Mouse (Mus musculus) neural tube, embryonic 14.5 days (tissue): ENCODE results near the gene Fut7. TPM values are rescaled to one million over a fixed set of nuclear protein-coding genes. Genes with fewer than 3 reads are reported as not detected.

Experiments used
- ATAC-seq: fragments of 200-750 bp; cut with Nextera tagmentation; 2 replicates; pipeline ENCODE4 v1.8.0; 2017; ENCODE audit warnings: low read depth, mild to moderate bottlenecking, moderate TSS enrichment, moderate library complexity
- H3K27ac ChIP-seq: fragments of 300-500 bp; sonication (generic); 2 replicates; pipeline ENCODE4 v1.5.1; 2014; ENCODE audit warnings: low read depth, mild to moderate bottlenecking, control low read depth, low read length, moderate library complexity, mixed read lengths
- H3K27me3 ChIP-seq: fragments of 300-500 bp; sonication (generic); 2 replicates; pipeline ENCODE4 v1.6.1; 2014; ENCODE audit warnings: low read length; ENCODE audit not compliant: control insufficient read depth, insufficient read depth
- H3K36me3 ChIP-seq: fragments of 300-500 bp; sonication (generic); 2 replicates; pipeline ENCODE4 v1.6.1; 2014; ENCODE audit warnings: low read length, mixed read lengths; ENCODE audit not compliant: control insufficient read depth, insufficient read depth
- H3K4me1 ChIP-seq: fragments of 300-500 bp; sonication (generic); 2 replicates; pipeline ENCODE4 v1.6.1; 2014; ENCODE audit warnings: low read length; ENCODE audit not compliant: control insufficient read depth, insufficient read depth
- H3K4me2 ChIP-seq: fragments of 300-500 bp; sonication (generic); 2 replicates; pipeline ENCODE4 v1.6.1; 2014; ENCODE audit warnings: mild to moderate bottlenecking, low read depth, low read length, control low read depth
- H3K4me3 ChIP-seq: fragments of 300-500 bp; sonication (generic); 2 replicates; pipeline ENCODE4 v1.5.1; 2014; ENCODE audit warnings: low read depth, low read length, control low read depth, mixed read lengths
- H3K9ac ChIP-seq: fragments of 300-500 bp; sonication (generic); replicated peaks from 2 replicates; pipeline ENCODE4 v1.6.1; 2014; ENCODE audit warnings: low read depth, mild to moderate bottlenecking, control low read depth, low read length, mixed read lengths
- H3K9me3 ChIP-seq: fragments of 300-500 bp; sonication (generic); 2 replicates; pipeline ENCODE4 v1.6.1; 2016; ENCODE audit warnings: low read length; ENCODE audit not compliant: control insufficient read depth
- WGBS: fragments of 180-500 bp; shearing (Covaris S2); extraction: QIAGEN DNeasy Blood & Tissue Kit; methylation state at CpG from one replicate; pipeline ENCODE4 v1.1.7; 2014; 5-methylcytosine and 5-hydroxymethylcytosine counted together
- polyA plus RNA-seq: library from polyadenylated mRNA; unstranded; fragments of >200 nt; fragmentation: Nextera tagmentation; extraction: Ambion mirVana; gene quantifications from 2 replicates; pipeline ENCODE4 v1.2.1, GENCODE M21; 2014

The Fut7 gene
- polyA plus RNA-seq, 1 experiment from 2014 or later, result 0.23 TPM

- no peaks in the 10 kb centered on the region for H3K27me3 ChIP-seq
- H3K9me3 ChIP-seq, result no peaks in the 10 kb centered on the region
- no peak overlapping the region for H3K4me2 ChIP-seq
- no peak for ATAC-seq
- H3K9ac ChIP-seq, result no peak overlapping the region
- no peak overlapping the region for H3K4me3 ChIP-seq
- H3K36me3 ChIP-seq, result peaks cover 17% of the 10 kb centered on the region; the same call in 1 of the 2 replicates
- H3K4me1 ChIP-seq, result no peaks in the 10 kb centered on the region
- no peak overlapping the region for H3K27ac ChIP-seq
- 88% methylated on average over 8 of the region's 8 CpGs for WGBS
Measured at GRCm38 (mm10) chr2:25450853-25451647, 28.0 kb downstream of the Fut7 start.

GRCm38 (mm10) chr2:25452951-25453350 lies 29.9 kb downstream of the Fut7 start:
- 38% methylated on average over 1 of the region's 1 CpGs for WGBS
- no peak overlapping the region for H3K9ac ChIP-seq

GRCm38 (mm10) chr2:25456205-25456953 lies 33.3 kb downstream of the Fut7 start, which contains the start of gene Clic3:
TSS of gene Clic3 (plus strand) at chr2:25456838.
- Histone ChIP-seq H3K4me2 (no peak within 1 kb of the TSS), H3K36me3 (0 out of 2 replicates have a peak, but pooled peaks cover 5% of the 10 kb centered on the region), H3K9me3 (no peaks in the 10 kb centered on the region), H3K27me3 (no peaks in the 10 kb centered on the region), H3K9ac (no peak within 1 kb of the TSS), H3K4me3 (no peak within 1 kb of the TSS), H3K27ac (no peak within 1 kb of the TSS), H3K4me1 (peaks cover 16% of the 10 kb centered on the region)
- 62% methylated on average over 14 of the region's 14 CpGs for WGBS
- no peak for ATAC-seq

More at GRCm38 (mm10) chr2:25452951-25453350, 29.9 kb downstream of the Fut7 start:
- Histone ChIP-seq H3K4me3 (no peak overlapping the region), H3K4me1 (no peaks in the 10 kb centered on the region), H3K27me3 (no peaks in the 10 kb centered on the region), H3K4me2 (no peak overlapping the region), H3K27ac (no peak overlapping the region), H3K9me3 (no peaks in the 10 kb centered on the region), H3K36me3 (0 out of 2 replicates have a peak, but pooled peaks cover 4% of the 10 kb centered on the region)
- no peak for ATAC-seq

GRCm38 (mm10) chr2:25457022-25457896 lies 34.2 kb downstream of the Fut7 start:
- Histone ChIP-seq H3K36me3 (0 out of 2 replicates have a peak, but pooled peaks cover 5% of the 10 kb centered on the region), H3K4me2 (no peak overlapping the region), H3K4me3 (no peak overlapping the region), H3K9me3 (no peaks in the 10 kb centered on the region), H3K27me3 (no peaks in the 10 kb centered on the region), H3K4me1 (peaks cover 17% of the 10 kb centered on the region), H3K27ac (no peak overlapping the region), H3K9ac (no peak overlapping the region)
- no peak for ATAC-seq
- 92% methylated on average over 9 of the region's 9 CpGs for WGBS

- H3K9ac ChIP-seq, result no peak overlapping the region
- peaks cover 17% of the 10 kb centered on the region for H3K4me1 ChIP-seq
- 76% methylated on average over 5 of the region's 5 CpGs for WGBS
- no peak overlapping the region for H3K27ac ChIP-seq
- no peak overlapping the region for H3K4me2 ChIP-seq
- no peaks in the 10 kb centered on the region for H3K27me3 ChIP-seq
- H3K36me3 ChIP-seq, result 0 out of 2 replicates have a peak, but pooled peaks cover 5% of the 10 kb centered on the region
- no peak for ATAC-seq
- no peaks in the 10 kb centered on the region for H3K9me3 ChIP-seq
- no peak overlapping the region for H3K4me3 ChIP-seq
Measured at GRCm38 (mm10) chr2:25458911-25459310, 35.8 kb downstream of the Fut7 start.

GRCm38 (mm10) chr2:25460135-25460534 lies 37.1 kb downstream of the Fut7 start:
- Histone ChIP-seq H3K4me2 (peak overlapping the region; percentile 64), H3K4me3 (peak overlapping the region; percentile 74), H3K27me3 (no peaks in the 10 kb centered on the region), H3K9ac (peak overlapping the region; percentile 87), H3K4me1 (peaks cover 17% of the 10 kb centered on the region), H3K36me3 (0 out of 2 replicates have a peak, but pooled peaks cover 5% of the 10 kb centered on the region), H3K9me3 (no peaks in the 10 kb centered on the region), H3K27ac (peak overlapping the region; percentile 94)
- 37% methylated on average over 5 of the region's 5 CpGs for WGBS
- ATAC-seq, result peak; percentile 29

- Histone ChIP-seq H3K36me3 (0 out of 2 replicates have a peak, but pooled peaks cover 5% of the 10 kb centered on the region), H3K27ac (peak within 1 kb of the TSS; percentile 94), H3K9ac (peak within 1 kb of the TSS; percentile 87), H3K9me3 (no peaks in the 10 kb centered on the region), H3K4me2 (peak within 1 kb of the TSS; percentile 64), H3K27me3 (no peaks in the 10 kb centered on the region), H3K4me1 (peaks cover 17% of the 10 kb centered on the region), H3K4me3 (peak within 1 kb of the TSS; percentile 74)
- peak; percentile 89 for ATAC-seq
- WGBS, result under 1% methylated on average over 48 of the region's 48 CpGs
Measured at GRCm38 (mm10) chr2:25460551-25461309, 37.7 kb downstream of the Fut7 start, which contains the start of gene Paxx. TSS of gene Paxx (minus strand) at chr2:25461094.

- peaks cover 17% of the 10 kb centered on the region for H3K4me1 ChIP-seq
- H3K9me3 ChIP-seq, result no peaks in the 10 kb centered on the region
- H3K27me3 ChIP-seq, result no peaks in the 10 kb centered on the region
- WGBS, result 33% methylated on average over 3 of the region's 3 CpGs
- peak overlapping the region; percentile 94 for H3K27ac ChIP-seq
- no peak for ATAC-seq
- peak overlapping the region; percentile 87 for H3K9ac ChIP-seq
- peak overlapping the region; percentile 74 for H3K4me3 ChIP-seq
- peak overlapping the region; percentile 64 for H3K4me2 ChIP-seq
- 0 out of 2 replicates have a peak, but pooled peaks cover 5% of the 10 kb centered on the region for H3K36me3 ChIP-seq
Measured at GRCm38 (mm10) chr2:25461407-25461806, 38.3 kb downstream of the Fut7 start.
